Mouse (Mus musculus): ENCODE data around the gene Ppp1r27. TPM values are rescaled to one million over a fixed set of nuclear protein-coding genes. Genes with fewer than 3 reads are reported as not detected.
A peak's percentile ranks its signal among the peaks of the same experiment; 100 is the strongest.
"Not testable (repeated sequence)": the region's sequence is repeated elsewhere in the genome, so short reads cannot be mapped to it uniquely, and the experiment has no call there.

Ppp1r27 gene
- polyA plus RNA-seq, 1 experiment = 1.0 TPM

GRCm38 (mm10) chr11:120518558-120518957, 32.4 kb downstream of the Ppp1r27 start:
- Histone ChIP-seq H3K4me3 (no peak overlapping the region), H3K36me3 (ENCODE audit: control insufficient read depth, insufficient read depth) (no peaks in the 10 kb centered on the region), H3K79me2 (ENCODE audit: control insufficient read depth, insufficient read depth) (no peaks in the 10 kb centered on the region), H3K4me2 (ENCODE audit: low read depth) (peak overlapping the region; percentile 75), H3K27me3 (ENCODE audit: control insufficient read depth, insufficient read depth, insufficient read length) (no peaks in the 10 kb centered on the region), H3ac (ENCODE audit: control insufficient read depth, insufficient read length) (no peak overlapping the region)
- TF ChIP-seq MYOD1 (IDR thresholded peaks at IDR 0.05; ENCODE audit: control insufficient read depth in 1 of 3, insufficient read length in 2 of 3, low read depth in 2 of 3) = peak in 2 of 3 experiments; percentile 57 to 65
- no peak for TF ChIP-seq POLR2A (IDR thresholded peaks at IDR 0.05; ENCODE audit: insufficient read length, low read depth)
- TF ChIP-seq USF1 (IDR thresholded peaks at IDR 0.05; ENCODE audit: low read depth) = no peak
- TF ChIP-seq TCF12 (IDR thresholded peaks at IDR 0.05; ENCODE audit: insufficient read depth, poor library complexity, severe bottlenecking) = no peak
- no peak for TF ChIP-seq MAX (IDR thresholded peaks at IDR 0.05; ENCODE audit: low read depth)
- TF ChIP-seq SRF (IDR thresholded peaks at IDR 0.05; ENCODE audit: control insufficient read depth, insufficient read length, low read depth) = no peak
- no peak for TF ChIP-seq CEBPB (IDR thresholded peaks at IDR 0.05; ENCODE audit: insufficient read depth, poor library complexity, severe bottlenecking)
- TF ChIP-seq E2F4 (IDR thresholded peaks at IDR 0.05; ENCODE audit: insufficient read depth) = no peak
- no peak for TF ChIP-seq TCF3 (IDR thresholded peaks at IDR 0.05; ENCODE audit: insufficient read length, low read depth)
- TF ChIP-seq POLR2AphosphoS2 (IDR thresholded peaks at IDR 0.05; ENCODE audit: insufficient read length, low read depth) = no peak
- TF ChIP-seq REST (IDR thresholded peaks at IDR 0.05; ENCODE audit: insufficient read depth, insufficient read length) = no peak
- peak in 2 of 3 experiments; percentile 49 to 80 for TF ChIP-seq MYOG (IDR thresholded peaks at IDR 0.05; ENCODE audit: control insufficient read depth in 1 of 3, insufficient read depth in 1 of 3, insufficient read length in 2 of 3, low read depth in 2 of 3)

- Histone ChIP-seq H3K4me2 (ENCODE audit: low read depth) (peak overlapping the region; percentile 28), H3K27me3 (ENCODE audit: control insufficient read depth, insufficient read depth, insufficient read length) (no peaks in the 10 kb centered on the region), H3K36me3 (ENCODE audit: control insufficient read depth, insufficient read depth) (no peaks in the 10 kb centered on the region), H3ac (ENCODE audit: control insufficient read depth, insufficient read length) (no peak overlapping the region), H3K4me3 (no peak overlapping the region), H3K79me2 (ENCODE audit: control insufficient read depth, insufficient read depth) (no peaks in the 10 kb centered on the region)
- TF ChIP-seq E2F4 (IDR thresholded peaks at IDR 0.05; ENCODE audit: insufficient read depth) (no peak), POLR2A (IDR thresholded peaks at IDR 0.05; ENCODE audit: insufficient read length, low read depth) (no peak), CEBPB (IDR thresholded peaks at IDR 0.05; ENCODE audit: insufficient read depth, poor library complexity, severe bottlenecking) (peak; percentile 67)
These were observed 32.9 kb downstream of the Ppp1r27 start for GRCm38 (mm10) chr11:120518027-120518426.

- no peak overlapping the region for H3ac ChIP-seq (ENCODE audit: control insufficient read depth, insufficient read length)
- H3K27me3 ChIP-seq (ENCODE audit: control insufficient read depth, insufficient read depth, insufficient read length) = no peaks in the 10 kb centered on the region
- H3K4me3 ChIP-seq = no peak overlapping the region
- no peaks in the 10 kb centered on the region for H3K79me2 ChIP-seq (ENCODE audit: control insufficient read depth, insufficient read depth)
- TF ChIP-seq MYOD1 (IDR thresholded peaks at IDR 0.05; ENCODE audit: control insufficient read depth in 1 of 3, insufficient read length in 2 of 3, low read depth in 2 of 3) = no peak
- TF ChIP-seq CEBPB (IDR thresholded peaks at IDR 0.05; ENCODE audit: insufficient read depth, poor library complexity, severe bottlenecking) = no peak
- TF ChIP-seq POLR2A (IDR thresholded peaks at IDR 0.05; ENCODE audit: insufficient read length, low read depth) = no peak
- no peak for TF ChIP-seq TCF3 (IDR thresholded peaks at IDR 0.05; ENCODE audit: insufficient read length, low read depth)
- TF ChIP-seq MAX (IDR thresholded peaks at IDR 0.05; ENCODE audit: low read depth) = no peak
- TF ChIP-seq SRF (IDR thresholded peaks at IDR 0.05; ENCODE audit: control insufficient read depth, insufficient read length, low read depth) = no peak
- TF ChIP-seq REST (IDR thresholded peaks at IDR 0.05; ENCODE audit: insufficient read depth, insufficient read length) = no peak
- TF ChIP-seq POLR2AphosphoS2 (IDR thresholded peaks at IDR 0.05; ENCODE audit: insufficient read length, low read depth) = no peak
- no peak for TF ChIP-seq USF1 (IDR thresholded peaks at IDR 0.05; ENCODE audit: low read depth)
- no peaks in the 10 kb centered on the region for H3K36me3 ChIP-seq (ENCODE audit: control insufficient read depth, insufficient read depth)
- H3K4me2 ChIP-seq (ENCODE audit: low read depth) = no peak overlapping the region
These were observed 33.8 kb downstream of the Ppp1r27 start for GRCm38 (mm10) chr11:120517147-120517546.

- Histone ChIP-seq H3K36me3 (ENCODE audit: control insufficient read depth, insufficient read depth) (no peaks in the 10 kb centered on the region), H3K4me2 (ENCODE audit: low read depth) (no peak overlapping the region), H3K4me3 (no peak overlapping the region), H3K79me2 (ENCODE audit: control insufficient read depth, insufficient read depth) (no peaks in the 10 kb centered on the region), H3ac (ENCODE audit: control insufficient read depth, insufficient read length) (no peak overlapping the region), H3K27me3 (ENCODE audit: control insufficient read depth, insufficient read depth, insufficient read length) (no peaks in the 10 kb centered on the region)
- no peak for TF ChIP-seq USF1 (IDR thresholded peaks at IDR 0.05; ENCODE audit: low read depth)
- TF ChIP-seq MYOG (IDR thresholded peaks at IDR 0.05; ENCODE audit: control insufficient read depth in 1 of 3, insufficient read depth in 1 of 3, insufficient read length in 2 of 3, low read depth in 2 of 3) = no peak
- no peak for TF ChIP-seq CEBPB (IDR thresholded peaks at IDR 0.05; ENCODE audit: insufficient read depth, poor library complexity, severe bottlenecking)
- TF ChIP-seq SRF (IDR thresholded peaks at IDR 0.05; ENCODE audit: control insufficient read depth, insufficient read length, low read depth) = no peak
- no peak for TF ChIP-seq POLR2AphosphoS2 (IDR thresholded peaks at IDR 0.05; ENCODE audit: insufficient read length, low read depth)
These were observed 35.3 kb downstream of the Ppp1r27 start for GRCm38 (mm10) chr11:120515611-120516010.

GRCm38 (mm10) chr11:120514262-120514661, 36.7 kb downstream of the Ppp1r27 start:
- H3ac ChIP-seq (ENCODE audit: control insufficient read depth, insufficient read length); H3K27me3 ChIP-seq (ENCODE audit: control insufficient read depth, insufficient read depth, insufficient read length); H3K4me2 ChIP-seq (ENCODE audit: low read depth); H3K36me3 ChIP-seq (ENCODE audit: control insufficient read depth, insufficient read depth); H3K4me3 ChIP-seq; H3K79me2 ChIP-seq (ENCODE audit: control insufficient read depth, insufficient read depth): not testable (repeated sequence)

All from myocyte (in vitro differentiated cells).